Mouse (Mus musculus): ENCODE data around the gene Pax4. TPM values are rescaled to one million over a fixed set of nuclear protein-coding genes. Genes with fewer than 3 reads are reported as not detected.

The Pax4 gene
- total RNA-seq, 2 experiments from 2014 or later: not detected

- H3K27ac ChIP-seq: no peak within 1 kb of the TSS
- no peak for DNase-seq
- no peak within 1 kb of the TSS for H3K4me3 ChIP-seq
- intact Hi-C loops (cut with DNase I): no loop called here
- TF ChIP-seq CTCF (IDR thresholded peaks at IDR 0.05): no peak
These were observed 20.9 kb downstream of the Pax4 start, which contains the start of gene Gcc1 for GRCm38 (mm10) chr6:28428290-28428689. Gene Gcc1, minus strand, starts transcription at chr6:28428390.

GRCm38 (mm10) chr6:28427096-28427839 is 21.9 kb downstream of the Pax4 start, which contains the start of gene Fscn3:
Gene Fscn3, plus strand, starts transcription at chr6:28427789.
- H3K27ac ChIP-seq: no peak within 1 kb of the TSS
- intact Hi-C loops (cut with DNase I): no loop called here
- no peak for TF ChIP-seq CTCF (IDR thresholded peaks at IDR 0.05)
- no peak within 1 kb of the TSS for H3K4me3 ChIP-seq
- no peak for DNase-seq

GRCm38 (mm10) chr6:28425019-28425418 is 24.1 kb downstream of the Pax4 start:
- DNase-seq: peak; percentile 26
- intact Hi-C loops (cut with DNase I): no loop called here
- no peak for TF ChIP-seq CTCF (IDR thresholded peaks at IDR 0.05)
- H3K27ac ChIP-seq: no peak overlapping the region
- peak overlapping the region; percentile 96 for H3K4me3 ChIP-seq

GRCm38 (mm10) chr6:28423767-28424695 is 25.1 kb downstream of the Pax4 start:
- intact Hi-C loops (cut with DNase I): loop anchor here (1.0 to 5.0 kb wide), 3 partner anchors 38 to 162 kb away; no protein-coding TSS in a partner anchor
- Histone ChIP-seq H3K27ac (peak overlapping the region; percentile 97), H3K4me3 (peak overlapping the region; percentile 96)
- peak; percentile 23; the same call in 1 of the 2 replicates for TF ChIP-seq CTCF (IDR thresholded peaks at IDR 0.05)
- peak; percentile 59 for DNase-seq

GRCm38 (mm10) chr6:28423313-28423712 is 25.8 kb downstream of the Pax4 start, which contains the start of gene Arf5:
Gene Arf5, plus strand, starts transcription at chr6:28423560.
- intact Hi-C loops (cut with DNase I): loop anchor here (1.0 to 5.0 kb wide), 3 partner anchors 39 to 161 kb away; no protein-coding TSS in a partner anchor
- H3K27ac ChIP-seq: peak within 1 kb of the TSS; percentile 97
- peak within 1 kb of the TSS; percentile 96 for H3K4me3 ChIP-seq
- TF ChIP-seq CTCF (IDR thresholded peaks at IDR 0.05): no peak
- DNase-seq: peak; percentile 98

GRCm38 (mm10) chr6:28422651-28423290 is 26.4 kb downstream of the Pax4 start:
- no peak for DNase-seq
- intact Hi-C loops (cut with DNase I): loop anchor here (1.0 to 5.0 kb wide), 3 partner anchors 40 to 160 kb away; no protein-coding TSS in a partner anchor
- Histone ChIP-seq H3K4me3 (peak overlapping the region; percentile 96), H3K27ac (peak overlapping the region; percentile 97)
- no peak for TF ChIP-seq CTCF (IDR thresholded peaks at IDR 0.05)

GRCm38 (mm10) chr6:28421469-28422000 is 27.6 kb downstream of the Pax4 start:
- H3K27ac ChIP-seq: peak overlapping the region; percentile 97

GRCm38 (mm10) chr6:28420865-28421264 is 28.3 kb downstream of the Pax4 start:
- intact Hi-C loops (cut with DNase I): loop anchor here (5.0 kb wide), 2 partner anchors 41 to 159 kb away; no protein-coding TSS in a partner anchor
- TF ChIP-seq CTCF (IDR thresholded peaks at IDR 0.05): no peak

More at GRCm38 (mm10) chr6:28421469-28422000, 27.6 kb downstream of the Pax4 start:
- peak overlapping the region; percentile 80 for H3K4me3 ChIP-seq
- intact Hi-C loops (cut with DNase I): loop anchor here (5.0 kb wide), 2 partner anchors 41 to 159 kb away; no protein-coding TSS in a partner anchor
- peak; percentile 97 for DNase-seq
- TF ChIP-seq CTCF (IDR thresholded peaks at IDR 0.05): peak; percentile 60

GRCm38 (mm10) chr6:28420361-28420760 is 28.8 kb downstream of the Pax4 start:
- Histone ChIP-seq H3K27ac (peak overlapping the region; percentile 97; the same call in 1 of the 2 replicates), H3K4me3 (peak overlapping the region; percentile 80)
- DNase-seq: no peak
- no peak for TF ChIP-seq CTCF (IDR thresholded peaks at IDR 0.05)
- intact Hi-C loops (cut with DNase I): loop anchor here (5.0 kb wide), 2 partner anchors 42 to 158 kb away; no protein-coding TSS in a partner anchor

More at GRCm38 (mm10) chr6:28420865-28421264, 28.3 kb downstream of the Pax4 start:
- DNase-seq: no peak
- Histone ChIP-seq H3K4me3 (peak overlapping the region; percentile 80), H3K27ac (peak overlapping the region; percentile 97)

GRCm38 (mm10) chr6:28419673-28420072 is 29.5 kb downstream of the Pax4 start:
- TF ChIP-seq CTCF (IDR thresholded peaks at IDR 0.05): no peak
- peak overlapping the region; percentile 80 for H3K4me3 ChIP-seq

GRCm38 (mm10) chr6:28418449-28418848 is 30.7 kb downstream of the Pax4 start:
- intact Hi-C loops (cut with DNase I): no loop called here
- peak; percentile 21; the same call in 1 of the 2 replicates for TF ChIP-seq CTCF (IDR thresholded peaks at IDR 0.05)
- Histone ChIP-seq H3K27ac (peak overlapping the region; percentile 79), H3K4me3 (peak overlapping the region; percentile 68)
- peak; percentile 93 for DNase-seq

More at GRCm38 (mm10) chr6:28419673-28420072, 29.5 kb downstream of the Pax4 start:
- intact Hi-C loops (cut with DNase I): loop anchor here (5.0 kb wide), 2 partner anchors 43 to 157 kb away; no protein-coding TSS in a partner anchor
- H3K27ac ChIP-seq: no peak overlapping the region
- no peak for DNase-seq

Data from gastrocnemius, adult 2 months (tissue).